Mouse (Mus musculus): ENCODE measurements around the gene Npepl1.

Npepl1 gene

GRCm38 (mm10) chr2:174159035-174159434 lies 48.9 kb downstream of the Npepl1 start:
- in situ Hi-C loops (cut with MboI; ENCODE audit: low pct_unique_long_range_greater_than_20kb in 1 of 2, low sequenced_read_pairs in 2 of 2, unreplicated experiment in 1 of 2) = no loop called here

- in situ Hi-C loops (cut with MboI; ENCODE audit: low pct_unique_long_range_greater_than_20kb in 1 of 2, low sequenced_read_pairs in 2 of 2, unreplicated experiment in 1 of 2) = no loop called here
Measured at GRCm38 (mm10) chr2:174160461-174160860, 50.3 kb downstream of the Npepl1 start.
